Comparison of ENCODE assay signal across 23 mouse cellular contexts in genomic region chr16:13972051-13972450, GRCm38 (mm10). TPM values are rescaled to one million over a fixed set of nuclear protein-coding genes. Genes with fewer than 3 reads are reported as not detected.
A peak's percentile ranks its signal among the peaks of the same experiment; 100 is the strongest.
DNase-seq lines count a peak whose midpoint lies in the region; TF ChIP-seq lines count a peak whose summit lies in the region.
"Had no signal": no experiment of that assay in that cellular context is flagged by ENCODE, and none has a peak within 500 bp of the region (broad histone marks: within the 10 kb centered on the region; RNA-seq: fewer than 3 reads in every experiment).

No protein-coding gene starts in this region.

- peaks cover 0 to 4% of the 10 kb centered on the region in 2 experiments; a peak in 2 of 4 replicates for H3K4me1 ChIP-seq in CH12.LX (ENCODE audit: control insufficient read depth in 1 of 2, insufficient read depth in 2 of 2)
- H3K4me1 ChIP-seq: embryonic facial prominence, embryonic 13.5 days; embryonic facial prominence, embryonic 15.5 days; forebrain, embryonic 10.5 days; forebrain, embryonic 12.5 days had no signal

- in situ Hi-C loops in CH12.LX (cut with MboI; ENCODE audit: low pct_ligation_motif_present, low pct_unique_long_range_greater_than_20kb, low sequenced_read_pairs), result no loop called here

- TF ChIP-seq RAD21 in CH12.LX (IDR thresholded peaks at IDR 0.05; ENCODE audit: low read depth, low read length), result no peak

- TF ChIP-seq POLR2A in CH12.LX (IDR thresholded peaks at IDR 0.05; ENCODE audit: low read depth, low read length), result no peak

- no peak overlapping the region for H3K9ac ChIP-seq in CH12.LX (ENCODE audit: insufficient read depth, low read depth)
- H3K9ac ChIP-seq: embryonic facial prominence, embryonic 13.5 days; embryonic facial prominence, embryonic 15.5 days; forebrain, embryonic 12.5 days had no signal

- dilution Hi-C loops in CH12.LX (cut with MboI; ENCODE audit: extremely low pct_ligation_motif_present, extremely low pct_unique_long_range_greater_than_20kb, low sequenced_read_pairs), result no loop called here

- no peaks in the 10 kb centered on the region for H3K79me2 ChIP-seq in CH12.LX (replicated peaks; ENCODE audit: control insufficient read depth, extremely low read depth, insufficient read depth, poor library complexity, severe bottlenecking)

- H3K9me3 ChIP-seq in CH12.LX (replicated peaks; ENCODE audit: low read length), result no peaks in the 10 kb centered on the region
- H3K9me3 ChIP-seq: embryonic facial prominence, embryonic 15.5 days; forebrain, embryonic 10.5 days had no signal

- TF ChIP-seq EP300 in CH12.LX (IDR thresholded peaks at IDR 0.05; ENCODE audit: low read length), result no peak

- H3K4me2 ChIP-seq in CH12.LX (ENCODE audit: insufficient read depth, low read depth, poor library complexity, severe bottlenecking), result no peak overlapping the region
- H3K4me2 ChIP-seq: embryonic facial prominence, embryonic 13.5 days; embryonic facial prominence, embryonic 15.5 days; forebrain, embryonic 12.5 days had no signal

- TF ChIP-seq CTCF in CH12.LX (conservative IDR thresholded peaks at IDR 0.05 in 1 of 2, IDR thresholded peaks at IDR 0.05 in 1 of 2; ENCODE audit: low read depth in 2 of 2, low read length in 2 of 2), result no peak

- no peak overlapping the region for H3K4me3 ChIP-seq in CH12.LX (replicated peaks in 1 of 3; ENCODE audit: low read depth in 2 of 3, low read length in 2 of 3, poor library complexity in 1 of 3)
- H3K4me3 ChIP-seq: embryonic facial prominence, embryonic 13.5 days; embryonic facial prominence, embryonic 15.5 days; erythroblast, embryonic 14.5 days; forebrain, embryonic 10.5 days; forebrain, embryonic 12.5 days had no signal

- no peak for DNase-seq in CH12.LX (ENCODE audit: extremely low read depth)
- peak; percentile 62 for DNase-seq in ES-CJ7 (ENCODE audit: low read depth, low spot score)
- peak; percentile 79 for DNase-seq in ZHBTc4 (ENCODE audit: low read depth, low spot score)
- DNase-seq in ovary, postnatal 36 days (ENCODE audit: low spot score), result no peak
- no peak for DNase-seq in right cerebral cortex, adult 2 months (ENCODE audit: low spot score in 2 of 2)
- DNase-seq: adrenal gland, adult 2 months; adrenal gland, postnatal 10 days; adrenal gland, postnatal 25 days; cerebellum, adult 11 months; cerebellum, adult 18-20 months; cerebellum, adult 8-10 months; cerebellum, adult 9-11 months; cerebellum, postnatal 14 days; cerebellum, postnatal 36 days; embryo, embryonic 11 days had no signal

- no peaks in the 10 kb centered on the region for H3K27me3 ChIP-seq in CH12.LX (replicated peaks)
- H3K27me3 ChIP-seq: embryonic facial prominence, embryonic 13.5 days; embryonic facial prominence, embryonic 15.5 days; forebrain, embryonic 12.5 days had no signal

- H3K27ac ChIP-seq in CH12.LX (ENCODE audit: insufficient read depth, low read depth), result no peak overlapping the region
- H3K27ac ChIP-seq: embryonic facial prominence, embryonic 13.5 days; embryonic facial prominence, embryonic 15.5 days; forebrain, embryonic 10.5 days; forebrain, embryonic 12.5 days had no signal

- H3K36me3 ChIP-seq in CH12.LX (replicated peaks in 1 of 2; ENCODE audit: control insufficient read depth in 1 of 2, insufficient read depth in 1 of 2, low read length in 1 of 2), result no peaks in the 10 kb centered on the region
- H3K36me3 ChIP-seq: embryonic facial prominence, embryonic 13.5 days; embryonic facial prominence, embryonic 15.5 days; forebrain, embryonic 10.5 days; forebrain, embryonic 12.5 days had no signal

TF ChIP-seq in CH12.LX, 34 proteins besides CTCF, POLR2A, EP300 and RAD21:
- TF ChIP-seq USF1 (IDR thresholded peaks at IDR 0.05; ENCODE audit: low read depth, low read length), result 0 out of 2 replicates have a peak, but pooled peaks have one; percentile 12
- no peak for TF ChIP-seq MXI1 (IDR thresholded peaks at IDR 0.05; ENCODE audit: low read depth, low read length)
- TF ChIP-seq USF2 (conservative IDR thresholded peaks at IDR 0.05; ENCODE audit: low read depth, low read length), result peak; percentile 22; the same call in 1 of the 2 replicates

RNA-seq across cellular contexts. Expression of gene 2900011O08Rik, which starts 14.4 kb away (rescaled TPM):
- not detected in 2 replicates for total RNA-seq in CH12.LX (2012; rRNA removed)
- total RNA-seq in CH12.LX (2014; rRNA removed), result not detected in 2 replicates
- polyA plus RNA-seq in CH12.LX (2012; ENCODE audit: insufficient read length, low read depth), result not detected in 2 replicates
- total RNA-seq: common myeloid progenitor, adult 5-6 weeks had no signal
- polyA plus RNA-seq: erythroblast, embryonic 14.5 days had no signal

RNA-seq across cellular contexts. Expression of gene Ifitm7, which starts 14.6 kb away (rescaled TPM):
- total RNA-seq in CH12.LX (2012; rRNA removed), result not detected in 2 replicates
- not detected in 2 replicates for total RNA-seq in CH12.LX (2014; rRNA removed)
- not detected in 2 replicates for polyA plus RNA-seq in CH12.LX (2012; ENCODE audit: insufficient read length, low read depth)
- total RNA-seq: adrenal gland, adult 2 months; MEL had no signal
- polyA plus RNA-seq: adrenal gland, adult 2 months; C2C12; erythroblast, embryonic 14.5 days had no signal

Comparison
In these comparisons a context has a peak if more than half of its experiments do, and no peak if none do; other contexts are left out.
1. DNase-seq: peak in ES-CJ7 (single experiment) and ZHBTc4 (single experiment); none in CH12.LX (single experiment), ovary, postnatal 36 days (single experiment) and right cerebral cortex, adult 2 months (0 of 2).